Mouse (Mus musculus): ENCODE results near the gene Nfic. TPM values are rescaled to one million over a fixed set of nuclear protein-coding genes. Genes with fewer than 3 reads are reported as not detected.
"Not testable (repeated sequence)": the region's sequence is repeated elsewhere in the genome, so short reads cannot be mapped to it uniquely, and the experiment has no call there.

Gene Nfic
- total and polyA plus RNA-seq, 3 experiments = 2.0 to 9.7 TPM; not detected in 1

DNA sequence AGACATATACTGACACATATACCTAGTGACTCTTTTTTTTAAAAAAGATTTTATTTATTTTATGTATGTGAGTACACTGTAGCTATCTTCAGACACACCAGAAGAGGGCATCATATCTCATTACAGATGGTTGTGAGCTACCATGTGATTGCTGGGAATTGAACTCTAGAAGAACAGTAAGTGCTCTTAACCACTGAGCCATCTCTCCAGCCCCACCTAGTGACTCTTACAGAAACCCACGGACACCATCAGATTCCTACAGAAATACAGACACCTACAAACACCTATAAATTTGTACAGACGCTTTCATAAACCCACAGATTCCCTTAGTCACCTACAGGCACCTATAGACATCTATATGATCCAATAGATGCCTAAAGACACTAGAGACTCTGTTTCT is 9.9 kb downstream of the Nfic start:
- DNase-seq (ENCODE audit: low read depth, low spot score); H3K4me3 ChIP-seq (ENCODE audit: control insufficient read depth in 1 of 2, insufficient read depth in 1 of 2, low read depth in 2 of 2, low read length in 2 of 2); H3K36me3 ChIP-seq (ENCODE audit: control insufficient read depth in 1 of 2, insufficient read depth in 2 of 2, low read length in 2 of 2); H3K9ac ChIP-seq (ENCODE audit: control insufficient read depth, low read depth, low read length, poor library complexity, severe bottlenecking); H3K9me3 ChIP-seq (replicated peaks; ENCODE audit: insufficient read depth, low read length); H3K79me2 ChIP-seq (ENCODE audit: control insufficient read depth, insufficient read depth, low read length, poor library complexity); H3K4me1 ChIP-seq (ENCODE audit: control insufficient read depth in 1 of 2, insufficient read depth in 2 of 2, low read length in 2 of 2); H3K27ac ChIP-seq (ENCODE audit: control insufficient read depth, low read depth, low read length): not testable (repeated sequence)
- TF ChIP-seq SMC3 (IDR thresholded peaks at IDR 0.05; ENCODE audit: low read depth, low read length) = peak; percentile 28; the same call in 1 of the 2 replicates
- peak; percentile 18 for TF ChIP-seq RAD21 (IDR thresholded peaks at IDR 0.05; ENCODE audit: low read depth, low read length)
- peak; percentile 4; the same call in 1 of the 2 replicates for TF ChIP-seq USF1 (IDR thresholded peaks at IDR 0.05; ENCODE audit: low read depth, low read length)
- peak in 1 of 3 experiments; percentile 32; a peak in 2 of 6 replicates for TF ChIP-seq CTCF (IDR thresholded peaks at IDR 0.05 in 2 of 3, conservative IDR thresholded peaks at IDR 0.05 in 1 of 3; ENCODE audit: control insufficient read depth in 1 of 3, insufficient read depth in 1 of 3, low read depth in 2 of 3, low read length in 3 of 3, poor library complexity in 1 of 3, severe bottlenecking in 1 of 3)
- peaks cover 0 to 14% of the 10 kb centered on the region in 2 experiments; a peak in 2 of 4 replicates for H3K27me3 ChIP-seq (ENCODE audit: control insufficient read depth in 1 of 2, insufficient read depth in 2 of 2, low read length in 2 of 2)

GRCm38 (mm10) chr10:81441019-81441418 is 14.4 kb downstream of the Nfic start:
- Histone ChIP-seq H3K27ac (ENCODE audit: control insufficient read depth, low read depth, low read length) (no peak overlapping the region), H3K9me3 (replicated peaks; ENCODE audit: insufficient read depth, low read length) (no peaks in the 10 kb centered on the region), H3K27me3 (ENCODE audit: control insufficient read depth in 1 of 2, insufficient read depth in 2 of 2, low read length in 2 of 2) (peaks cover 0 to 13% of the 10 kb centered on the region in 2 experiments; a peak in 2 of 4 replicates), H3K9ac (ENCODE audit: control insufficient read depth, low read depth, low read length, poor library complexity, severe bottlenecking) (no peak overlapping the region), H3K4me1 (ENCODE audit: control insufficient read depth in 1 of 2, insufficient read depth in 2 of 2, low read length in 2 of 2) (no peaks in the 10 kb centered on the region), H3K36me3 (ENCODE audit: control insufficient read depth in 1 of 2, insufficient read depth in 2 of 2, low read length in 2 of 2) (no peaks in the 10 kb centered on the region), H3K4me3 (ENCODE audit: control insufficient read depth in 1 of 2, insufficient read depth in 1 of 2, low read depth in 2 of 2, low read length in 2 of 2) (no peak overlapping the region), H3K79me2 (ENCODE audit: control insufficient read depth, insufficient read depth, low read length, poor library complexity) (no peaks in the 10 kb centered on the region)
- TF ChIP-seq RAD21 (IDR thresholded peaks at IDR 0.05; ENCODE audit: low read depth, low read length) = peak; percentile 50
- peak; percentile 58 for TF ChIP-seq SMC3 (IDR thresholded peaks at IDR 0.05; ENCODE audit: low read depth, low read length)
- no peak for TF ChIP-seq MEF2A (IDR thresholded peaks at IDR 0.05; ENCODE audit: extremely low read depth, insufficient replicate concordance, low read depth, low read length, poor library complexity, severe bottlenecking)
- TF ChIP-seq CTCF (IDR thresholded peaks at IDR 0.05 in 2 of 3, conservative IDR thresholded peaks at IDR 0.05 in 1 of 3; ENCODE audit: control insufficient read depth in 1 of 3, insufficient read depth in 1 of 3, low read depth in 2 of 3, low read length in 3 of 3, poor library complexity in 1 of 3, severe bottlenecking in 1 of 3) = peak in 2 of 3 experiments; percentile 42 to 62; a peak in 4 of 6 replicates
- TF ChIP-seq ZC3H11A (IDR thresholded peaks at IDR 0.05; ENCODE audit: low read depth, low read length) = peak; percentile 22; the same call in 1 of the 2 replicates
- peak; percentile 41 for DNase-seq (ENCODE audit: low read depth, low spot score)

- TF ChIP-seq CTCF (IDR thresholded peaks at IDR 0.05 in 2 of 3, conservative IDR thresholded peaks at IDR 0.05 in 1 of 3; ENCODE audit: control insufficient read depth in 1 of 3, insufficient read depth in 1 of 3, low read depth in 2 of 3, low read length in 3 of 3, poor library complexity in 1 of 3, severe bottlenecking in 1 of 3) (no peak), MAFK (IDR thresholded peaks at IDR 0.05; ENCODE audit: borderline replicate concordance, low read depth, low read length) (no peak), TAL1 (IDR thresholded peaks at IDR 0.05; ENCODE audit: low read length) (no peak), CHD2 (IDR thresholded peaks at IDR 0.05; ENCODE audit: low read length) (no peak)
- Histone ChIP-seq H3K79me2 (ENCODE audit: control insufficient read depth, insufficient read depth, low read length, poor library complexity) (no peaks in the 10 kb centered on the region; the same call in 1 of the 2 replicates), H3K4me3 (ENCODE audit: control insufficient read depth in 1 of 2, insufficient read depth in 1 of 2, low read depth in 2 of 2, low read length in 2 of 2) (no peak overlapping the region), H3K9me3 (replicated peaks; ENCODE audit: insufficient read depth, low read length) (no peaks in the 10 kb centered on the region), H3K4me1 (ENCODE audit: control insufficient read depth in 1 of 2, insufficient read depth in 2 of 2, low read length in 2 of 2) (peaks cover 0 to 19% of the 10 kb centered on the region in 2 experiments; a peak in 2 of 4 replicates), H3K9ac (ENCODE audit: control insufficient read depth, low read depth, low read length, poor library complexity, severe bottlenecking) (no peak overlapping the region), H3K27ac (ENCODE audit: control insufficient read depth, low read depth, low read length) (no peak overlapping the region), H3K27me3 (ENCODE audit: control insufficient read depth in 1 of 2, insufficient read depth in 2 of 2, low read length in 2 of 2) (peaks cover 0 to 3% of the 10 kb centered on the region in 2 experiments; a peak in 2 of 4 replicates), H3K36me3 (ENCODE audit: control insufficient read depth in 1 of 2, insufficient read depth in 2 of 2, low read length in 2 of 2) (no peaks in the 10 kb centered on the region; a peak in 1 of 4 replicates)
- DNase-seq (ENCODE audit: low read depth, low spot score) = no peak
Measured at GRCm38 (mm10) chr10:81435436-81435835, 20.0 kb downstream of the Nfic start.

All from MEL (cell line).